Mouse (Mus musculus): ENCODE data around the gene Urgcp.

- no peak for TF ChIP-seq CTCF (IDR thresholded peaks at IDR 0.05; ENCODE audit: low read depth)
- no peak for TF ChIP-seq EP300 (IDR thresholded peaks at IDR 0.05; ENCODE audit: low read depth)
Observed at GRCm38 (mm10) chr11:5715630-5716105, 46.5 kb downstream of the Urgcp start, which contains the start of gene Mrps24.
